Mouse (Mus musculus) C2C12 (cell line): ENCODE measurements around the gene Tet3.

Experiments used
- CTCF ChIP-seq: IDR thresholded peaks from one replicate; pipeline ENCODE4 v1.5.1; 2011; ENCODE audit not compliant: control insufficient read depth, insufficient read depth, insufficient read length
- FOSL1 ChIP-seq: IDR thresholded peaks from one replicate; pipeline ENCODE4 v1.8.0; 2011; ENCODE audit warnings: mild to moderate bottlenecking, low read length; ENCODE audit not compliant: poor library complexity, insufficient read depth, severe bottlenecking
- MAX ChIP-seq: IDR thresholded peaks from one replicate; pipeline ENCODE4 v1.6.1; 2011; ENCODE audit warnings: mild to moderate bottlenecking, control low read depth
- MYOD1 ChIP-seq: IDR thresholded peaks from one replicate; pipeline ENCODE4 v1.6.1; 2011; ENCODE audit warnings: low read depth; ENCODE audit not compliant: control insufficient read depth, insufficient read length
- MYOG ChIP-seq: IDR thresholded peaks from one replicate; pipeline ENCODE4 v1.6.1; 2011; ENCODE audit not compliant: control insufficient read depth, insufficient read length; ENCODE audit errors: extremely low read depth

- no peak for TF ChIP-seq CTCF
- no peak for TF ChIP-seq MAX
- TF ChIP-seq MYOD1, result no peak
- TF ChIP-seq FOSL1, result no peak
- no peak for TF ChIP-seq MYOG
Observed at GRCm38 (mm10) chr6:83437225-83437624, 21.7 kb downstream of the Tet3 start.
